Mouse (Mus musculus): ENCODE measurements around the gene Fbxo46. TPM values are rescaled to one million over a fixed set of nuclear protein-coding genes. Genes with fewer than 3 reads are reported as not detected.

The Fbxo46 gene
- total RNA-seq, 2 experiments from 2014 or later = 1.9 to 6.5 TPM

DNA sequence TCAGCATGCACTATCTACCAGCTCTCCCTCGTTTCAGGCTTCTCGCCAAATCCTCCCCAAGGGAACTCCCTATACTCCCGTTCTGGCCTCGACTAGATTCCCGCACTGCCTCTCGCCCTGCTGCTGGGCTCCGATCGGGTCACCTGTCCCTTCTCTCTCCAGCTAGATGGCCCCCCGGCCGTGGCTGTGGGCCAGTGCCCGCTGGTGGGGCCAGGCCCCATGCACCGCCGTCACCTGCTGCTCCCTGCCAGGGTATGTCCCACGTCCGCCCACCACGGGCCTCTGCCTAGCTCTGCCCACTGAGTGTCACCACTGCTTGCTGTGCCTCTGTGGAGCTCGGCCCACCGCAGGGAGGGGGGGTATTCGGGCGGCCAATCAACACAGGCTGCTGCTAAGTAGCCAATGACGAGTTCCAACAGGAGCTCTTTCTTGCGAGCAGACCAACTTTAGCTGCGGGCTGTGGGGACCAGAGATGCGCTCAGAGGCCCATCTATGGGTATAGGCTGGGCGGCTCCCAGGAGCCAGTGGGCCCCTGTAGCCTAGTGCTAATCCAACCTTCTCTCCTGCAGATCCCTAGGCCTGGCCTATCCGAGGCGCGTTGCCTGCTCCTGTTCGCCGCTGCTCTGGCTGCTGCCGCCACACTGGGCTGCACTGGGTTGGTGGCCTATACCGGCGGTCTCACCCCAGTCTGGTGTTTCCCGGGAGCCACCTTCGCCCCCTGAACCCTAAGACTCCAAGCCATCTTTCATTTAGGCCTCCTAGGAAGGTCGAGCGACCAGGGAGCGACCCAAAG lies 27.1 kb upstream of the Fbxo46 start:
- ATAC-seq (ENCODE audit: poor library complexity, severe bottlenecking) = no peak

- ATAC-seq (ENCODE audit: poor library complexity, severe bottlenecking) = peak; percentile 74
Measured at GRCm38 (mm10) chr7:19093174-19093521, 26.5 kb upstream of the Fbxo46 start.

- ATAC-seq (ENCODE audit: poor library complexity, severe bottlenecking) = peak; percentile 62
Measured at GRCm38 (mm10) chr7:19093537-19094385, 25.9 kb upstream of the Fbxo46 start.

GRCm38 (mm10) chr7:19094471-19094825 lies 25.2 kb upstream of the Fbxo46 start, which contains the start of gene Six5:
Gene Six5 (plus strand): TSS chr7:19094594.
- ATAC-seq (ENCODE audit: poor library complexity, severe bottlenecking) = no peak

DNA sequence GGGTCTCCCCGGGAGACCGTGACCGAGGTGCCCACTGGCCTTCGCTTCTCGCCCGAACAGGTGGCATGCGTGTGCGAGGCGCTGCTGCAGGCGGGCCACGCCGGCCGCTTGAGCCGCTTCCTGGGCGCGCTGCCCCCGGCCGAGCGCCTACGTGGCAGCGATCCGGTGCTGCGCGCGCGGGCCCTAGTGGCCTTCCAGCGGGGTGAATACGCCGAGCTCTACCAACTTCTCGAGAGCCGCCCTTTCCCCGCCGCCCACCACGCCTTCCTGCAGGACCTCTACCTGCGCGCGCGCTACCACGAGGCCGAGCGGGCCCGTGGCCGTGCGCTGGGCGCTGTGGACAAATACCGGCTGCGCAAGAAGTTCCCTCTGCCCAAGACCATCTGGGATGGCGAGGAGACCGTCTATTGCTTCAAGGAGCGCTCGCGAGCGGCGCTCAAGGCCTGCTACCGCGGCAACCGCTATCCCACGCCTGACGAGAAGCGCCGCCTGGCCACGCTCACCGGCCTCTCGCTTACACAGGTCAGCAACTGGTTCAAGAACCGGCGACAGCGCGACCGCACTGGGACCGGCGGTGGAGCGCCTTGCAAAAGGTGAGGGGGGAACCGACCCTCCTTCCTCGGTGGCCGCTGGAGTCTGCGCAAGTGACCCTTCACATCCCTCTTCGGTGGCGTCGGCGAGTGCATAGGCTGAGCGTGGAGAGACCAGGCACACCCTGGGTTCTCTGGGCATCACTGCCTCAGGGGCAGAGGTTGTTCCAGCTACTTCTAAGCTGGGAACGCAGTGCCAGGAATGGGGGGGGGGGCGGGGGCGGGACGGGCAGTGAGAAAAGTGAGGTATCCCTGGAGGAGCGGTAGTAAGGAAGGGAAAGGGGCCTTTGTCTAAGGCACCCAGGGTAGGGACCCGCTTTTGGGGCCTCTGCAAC lies 24.6 kb upstream of the Fbxo46 start:
- ATAC-seq (ENCODE audit: poor library complexity, severe bottlenecking) = 0 out of 2 replicates have a peak, but pooled peaks have one; percentile 7

DNA sequence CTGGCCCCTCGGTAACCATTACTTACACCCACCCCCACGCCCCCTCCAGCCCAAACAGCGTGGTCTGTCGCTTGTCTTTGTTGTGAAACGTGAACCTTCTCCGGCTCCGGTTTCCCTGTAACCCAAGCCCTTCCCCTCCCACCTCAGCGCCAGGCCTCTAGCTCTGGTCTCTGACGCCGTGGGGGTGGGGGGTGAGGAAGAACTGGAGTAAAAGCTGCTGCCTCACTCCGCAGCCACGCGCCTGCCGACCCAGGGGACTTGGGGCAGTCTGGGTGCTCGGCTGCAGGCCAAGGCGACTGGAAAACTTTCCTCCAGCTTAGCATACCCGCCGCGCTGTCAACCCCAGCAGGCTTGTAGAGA lies 23.9 kb upstream of the Fbxo46 start:
- no peak for ATAC-seq (ENCODE audit: poor library complexity, severe bottlenecking)

GRCm38 (mm10) chr7:19096421-19096976 lies 23.2 kb upstream of the Fbxo46 start:
- ATAC-seq (ENCODE audit: poor library complexity, severe bottlenecking) = no peak

- no peak for ATAC-seq (ENCODE audit: poor library complexity, severe bottlenecking)
Measured at GRCm38 (mm10) chr7:19097217-19097616, 22.4 kb upstream of the Fbxo46 start.

DNA sequence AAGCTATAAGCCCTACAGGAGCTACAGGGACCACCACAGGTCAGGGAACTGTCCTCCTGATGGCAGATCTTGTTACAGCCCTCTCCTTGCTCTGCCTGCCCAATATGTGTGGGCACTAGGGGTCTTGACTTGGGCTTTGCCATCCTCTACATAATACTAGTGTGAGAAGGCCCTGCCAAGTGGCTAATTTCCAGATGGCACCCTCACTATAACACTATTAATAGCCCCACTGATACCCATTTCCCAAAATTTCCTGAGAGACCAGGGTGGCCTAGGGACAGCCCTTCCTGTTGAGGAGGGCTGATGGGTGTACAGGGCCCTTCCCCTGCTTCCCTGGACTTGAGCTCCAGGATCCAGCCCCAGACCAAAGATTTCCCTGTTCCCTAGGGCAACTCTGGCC lies 21.8 kb upstream of the Fbxo46 start:
- ATAC-seq (ENCODE audit: poor library complexity, severe bottlenecking) = no peak

DNA sequence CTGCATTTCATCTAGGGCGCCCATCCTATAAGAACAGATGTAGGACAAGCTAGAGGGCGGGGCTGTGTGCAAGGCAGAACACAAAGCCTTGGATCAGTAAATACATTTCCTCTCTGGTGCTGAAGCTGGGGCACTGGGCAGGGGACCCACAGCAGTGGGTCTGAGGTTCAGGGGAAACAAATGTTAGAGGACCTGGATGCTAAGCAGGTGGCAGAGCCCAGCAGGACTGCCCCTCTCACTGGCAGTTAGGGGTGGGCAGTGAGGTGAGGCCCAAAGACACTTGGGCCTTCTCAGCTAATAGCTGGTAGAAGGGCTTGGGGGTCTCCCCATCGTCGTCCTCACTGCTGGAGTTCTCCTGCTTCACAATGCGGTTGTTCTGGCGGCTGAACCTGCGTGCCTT lies 20.8 kb upstream of the Fbxo46 start:
- ATAC-seq (ENCODE audit: poor library complexity, severe bottlenecking) = no peak

- ATAC-seq (ENCODE audit: poor library complexity, severe bottlenecking) = no peak
Measured at GRCm38 (mm10) chr7:19100290-19100689, 19.4 kb upstream of the Fbxo46 start.

DNA sequence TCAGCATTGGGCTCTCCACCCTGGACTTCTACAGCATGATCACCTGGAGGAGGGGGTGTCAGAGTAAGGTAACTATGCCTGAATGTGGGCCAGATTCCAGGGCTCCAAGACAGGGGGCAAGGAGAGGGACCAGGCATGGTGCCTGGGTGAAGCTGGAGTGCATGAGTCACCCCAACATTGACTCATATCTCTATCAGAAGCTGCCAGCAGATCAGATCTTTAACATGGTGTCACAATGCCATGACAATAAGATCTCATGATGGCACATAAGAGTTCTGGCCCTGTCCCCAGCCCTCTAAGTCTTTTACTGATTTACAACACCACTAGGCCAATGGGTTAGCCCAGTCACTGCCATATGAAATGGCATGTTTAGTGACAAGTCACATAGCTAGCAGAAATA lies 15.9 kb upstream of the Fbxo46 start:
- ATAC-seq (ENCODE audit: poor library complexity, severe bottlenecking) = no peak

DNA sequence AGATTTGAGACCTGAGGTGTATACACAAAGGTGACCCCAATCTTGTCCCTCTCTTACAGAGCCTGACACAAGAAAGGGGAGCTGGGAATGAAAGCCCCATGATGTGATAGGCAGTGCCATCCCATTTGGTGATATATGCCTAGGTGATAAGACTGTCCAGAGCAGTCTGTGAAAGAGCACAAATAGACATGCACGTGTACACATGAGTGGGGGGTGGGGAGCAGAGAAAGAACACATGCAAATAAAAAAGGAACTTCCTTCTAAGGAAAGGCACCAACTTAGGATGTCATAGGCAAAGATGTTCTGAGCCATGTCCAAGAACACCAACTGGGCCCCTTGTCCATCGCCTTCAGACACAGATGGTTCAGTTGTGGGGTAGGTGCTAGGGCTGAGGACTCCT lies 15.2 kb upstream of the Fbxo46 start:
- ATAC-seq (ENCODE audit: poor library complexity, severe bottlenecking) = no peak

GRCm38 (mm10) chr7:19107436-19107835 lies 12.2 kb upstream of the Fbxo46 start:
- no peak for ATAC-seq (ENCODE audit: poor library complexity, severe bottlenecking)

DNA sequence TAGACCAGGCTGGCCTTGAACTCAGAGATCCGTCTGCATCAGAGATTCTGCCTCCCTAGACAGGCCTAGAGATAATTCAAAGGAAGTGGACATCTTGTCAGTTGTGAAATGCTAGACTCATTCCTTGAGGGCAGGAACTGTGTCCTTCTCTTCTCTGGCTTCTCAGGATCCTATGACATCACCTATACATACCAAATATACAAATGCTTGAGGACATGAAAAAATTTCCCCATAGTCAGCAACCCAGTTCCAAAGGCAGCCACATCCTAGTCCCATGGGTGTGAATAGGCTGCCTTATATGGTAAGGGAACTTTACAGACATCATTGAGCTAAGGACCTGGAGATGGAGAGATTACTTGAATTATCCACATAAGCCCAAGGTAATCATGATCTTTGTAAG lies 10.1 kb upstream of the Fbxo46 start:
- ATAC-seq (ENCODE audit: poor library complexity, severe bottlenecking) = no peak

DNA sequence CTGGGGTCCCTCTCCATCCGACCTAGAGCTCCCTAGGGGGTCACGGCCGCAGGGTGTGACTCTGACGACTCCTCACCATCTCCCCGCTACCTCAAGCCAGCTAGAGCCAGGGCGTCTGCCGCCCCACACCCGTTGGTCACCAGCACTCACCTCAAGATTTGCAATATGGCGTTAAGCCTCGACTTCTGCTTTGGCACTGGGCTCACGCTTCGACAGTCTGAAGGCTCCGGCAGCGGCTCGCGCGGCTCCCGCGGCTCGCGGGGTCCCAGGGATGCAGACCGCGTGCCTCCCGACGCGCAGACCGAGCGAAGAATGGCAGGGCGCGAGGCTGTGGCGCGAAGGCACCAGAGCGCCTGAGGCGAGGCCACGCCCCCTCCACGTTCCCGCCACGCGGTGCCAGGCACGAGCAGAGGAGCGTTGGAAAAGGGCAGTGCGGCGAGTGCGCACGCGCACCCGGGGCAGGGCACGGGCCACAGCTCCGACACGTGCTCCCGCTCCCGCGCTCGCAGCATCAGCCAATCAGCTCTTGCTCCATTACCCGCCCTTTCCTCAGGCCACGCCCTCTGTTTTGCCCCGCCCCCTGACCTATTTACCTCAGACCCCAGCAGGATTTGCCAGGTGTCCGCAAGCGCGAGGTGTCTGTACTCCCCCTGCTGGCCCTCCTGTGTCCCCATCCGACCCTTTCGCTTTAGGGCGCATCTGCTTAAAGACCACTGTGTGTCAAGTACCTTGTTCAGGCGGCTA lies 1.5 kb upstream of the Fbxo46 start, which contains the start of gene Gm4969:
TSS of gene Gm4969 (minus strand) at position 341 of the 744 bp plus-strand sequence.
- no peak for ATAC-seq (ENCODE audit: poor library complexity, severe bottlenecking)

DNA sequence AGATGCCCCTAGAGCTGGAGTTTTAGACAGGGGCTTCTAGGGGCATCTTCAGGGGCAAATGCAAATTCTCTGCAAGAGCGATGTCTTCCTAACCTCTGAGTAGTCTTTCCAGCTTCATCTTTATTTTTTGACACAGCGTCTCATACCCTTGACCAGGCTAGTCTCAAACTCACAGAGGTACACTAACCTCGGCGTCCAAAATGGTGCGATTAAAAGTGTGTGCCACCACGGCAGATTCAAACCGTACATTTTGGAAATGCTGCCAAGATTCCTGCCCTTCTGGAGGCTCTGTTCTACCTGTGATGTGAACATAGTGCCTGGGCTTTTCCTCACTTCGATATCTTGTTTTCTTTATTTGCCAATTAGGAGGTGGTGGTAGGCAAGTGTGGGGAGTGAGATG lies 576 bp upstream of the Fbxo46 start:
- ATAC-seq (ENCODE audit: poor library complexity, severe bottlenecking) = no peak

DNA sequence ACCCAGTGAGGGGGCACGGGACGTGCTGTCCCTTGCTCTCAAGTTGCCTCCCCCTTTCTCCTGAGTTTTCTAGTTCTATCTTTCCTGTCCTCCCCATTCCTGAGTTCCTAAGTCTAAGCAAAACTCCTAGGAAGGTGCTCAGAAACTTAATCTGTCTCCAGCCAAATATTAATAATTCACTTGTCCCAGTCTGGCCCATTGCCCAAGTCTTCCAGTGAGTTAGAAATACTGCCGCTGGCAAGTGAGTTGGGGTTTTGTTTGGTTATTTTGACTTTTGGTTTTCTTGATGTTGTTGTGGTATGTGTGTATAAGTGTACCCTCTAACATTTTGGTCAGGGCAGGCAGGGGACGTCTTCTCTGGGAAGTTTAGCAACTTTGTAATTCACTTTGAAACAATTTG lies 2.0 kb downstream of the Fbxo46 start:
- no peak for ATAC-seq (ENCODE audit: poor library complexity, severe bottlenecking)

DNA sequence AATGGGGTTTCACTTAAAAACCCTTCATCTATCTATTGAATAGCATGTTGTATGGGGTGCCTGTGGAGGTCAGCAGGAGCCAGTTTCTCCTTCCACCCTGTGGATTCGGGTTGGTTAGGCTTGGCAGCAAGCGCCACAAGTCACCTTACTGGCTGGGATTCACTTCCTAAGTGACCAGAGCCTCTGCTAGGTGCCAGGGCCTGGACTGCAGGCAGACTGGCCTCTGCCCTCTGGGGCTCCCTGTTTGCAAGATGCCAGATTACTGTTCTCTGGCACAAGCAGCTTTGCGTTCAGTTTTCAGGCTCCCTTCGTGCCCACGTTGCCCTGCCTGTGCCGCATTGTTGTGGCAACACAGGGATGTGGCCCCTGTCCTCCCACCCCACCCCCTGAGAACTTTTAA lies 5.1 kb downstream of the Fbxo46 start:
- ATAC-seq (ENCODE audit: poor library complexity, severe bottlenecking) = no peak

DNA sequence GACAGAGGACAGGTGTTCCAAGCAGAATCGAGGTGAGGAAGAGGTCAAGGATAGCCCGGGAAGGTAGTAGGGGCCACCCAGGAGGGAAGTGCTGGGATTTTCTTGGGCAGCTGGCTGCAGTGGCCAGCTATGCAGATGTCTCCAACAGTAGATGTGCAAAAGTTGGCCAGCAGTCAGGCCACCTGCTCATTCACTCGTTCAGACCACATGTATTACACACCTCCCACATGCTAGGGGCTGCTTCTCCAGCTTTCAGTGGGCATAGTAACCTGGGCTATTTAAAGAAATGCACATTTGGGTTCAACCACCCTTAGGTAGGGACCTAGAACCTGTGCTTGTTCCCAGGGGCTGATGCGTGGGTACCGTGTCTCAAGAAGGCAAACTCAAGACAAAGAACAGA lies 8.1 kb downstream of the Fbxo46 start:
- ATAC-seq (ENCODE audit: poor library complexity, severe bottlenecking) = no peak

Data from megakaryocyte, adult 5-6 weeks (primary cell).